Mouse (Mus musculus): ENCODE results near the gene Gm13285.
"Not testable (repeated sequence)": the region's sequence is repeated elsewhere in the genome, so short reads cannot be mapped to it uniquely, and the experiment has no call there.

DNA sequence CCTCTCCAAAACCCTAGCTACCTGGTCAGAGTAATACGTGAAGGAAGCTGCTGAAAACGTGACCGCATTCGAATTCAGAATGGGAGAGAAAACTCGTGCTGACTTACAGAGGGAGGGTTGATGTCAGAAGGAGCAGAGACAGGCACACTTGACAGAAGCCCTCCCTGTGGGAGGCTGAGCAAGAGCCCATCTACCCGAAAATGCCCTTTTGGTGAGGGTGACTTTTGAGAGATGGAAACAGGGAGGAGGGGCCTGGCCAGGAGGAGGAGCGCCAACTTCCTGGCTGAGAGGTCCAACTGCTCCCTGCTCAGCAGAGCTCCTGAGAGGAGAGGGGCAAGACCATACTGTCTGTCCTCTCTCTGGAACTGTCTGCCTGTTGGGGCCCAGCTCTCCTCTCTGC lies at the start of gene Gm13285:
- TF ChIP-seq CTCF (conservative IDR thresholded peaks at IDR 0.05; ENCODE audit: low read length); POU5F1 (IDR thresholded peaks at IDR 0.05; ENCODE audit: borderline replicate concordance, low read length): not testable (repeated sequence)
